Mouse (Mus musculus): ENCODE measurements around the gene Tmem181a.
A peak's percentile ranks its signal among the peaks of the same experiment; 100 is the strongest.
"Not testable (repeated sequence)": the region's sequence is repeated elsewhere in the genome, so short reads cannot be mapped to it uniquely, and the experiment has no call there.

Tmem181a gene

GRCm38 (mm10) chr17:6256400-6257069, at the start of gene Tmem181a:
Tmem181a (plus strand) TSS chr17:6256860.
- DNase-seq, result not testable (repeated sequence)

- no peak for DNase-seq
These were observed 44.9 kb upstream of the Tmem181a start for GRCm38 (mm10) chr17:6211721-6212120.

- DNase-seq, result no peak
These were observed 41.0 kb upstream of the Tmem181a start for GRCm38 (mm10) chr17:6215640-6216039.

GRCm38 (mm10) chr17:6216514-6216913, 40.1 kb upstream of the Tmem181a start:
- DNase-seq, result no peak

- DNase-seq, result not testable (repeated sequence)
These were observed 24.0 kb upstream of the Tmem181a start for GRCm38 (mm10) chr17:6232633-6233032.

GRCm38 (mm10) chr17:6251298-6251697, 5.4 kb upstream of the Tmem181a start:
- DNase-seq, result not testable (repeated sequence)

GRCm38 (mm10) chr17:6257070-6257456, 403 bp downstream of the Tmem181a start:
- DNase-seq, result peak; percentile 83

- peak; percentile 48 for DNase-seq
These were observed 13.5 kb downstream of the Tmem181a start for GRCm38 (mm10) chr17:6269876-6270831.

- not testable (repeated sequence) for DNase-seq
These were observed 14.2 kb downstream of the Tmem181a start for GRCm38 (mm10) chr17:6270840-6271239.

- not testable (repeated sequence) for DNase-seq
These were observed 15.3 kb downstream of the Tmem181a start for GRCm38 (mm10) chr17:6271970-6272369.

- not testable (repeated sequence) for DNase-seq
These were observed 18.0 kb downstream of the Tmem181a start for GRCm38 (mm10) chr17:6274693-6275092.

- DNase-seq, result not testable (repeated sequence)
These were observed 22.5 kb downstream of the Tmem181a start for GRCm38 (mm10) chr17:6279205-6279604.

- not testable (repeated sequence) for DNase-seq
These were observed 23.1 kb downstream of the Tmem181a start for GRCm38 (mm10) chr17:6279772-6280171.

- not testable (repeated sequence) for DNase-seq
These were observed 23.9 kb downstream of the Tmem181a start for GRCm38 (mm10) chr17:6280513-6280912.

GRCm38 (mm10) chr17:6283137-6283536, 26.5 kb downstream of the Tmem181a start:
- DNase-seq, result not testable (repeated sequence)

- DNase-seq, result not testable (repeated sequence)
These were observed 29.5 kb downstream of the Tmem181a start for GRCm38 (mm10) chr17:6286169-6286568.

GRCm38 (mm10) chr17:6289045-6289444, 32.4 kb downstream of the Tmem181a start:
- not testable (repeated sequence) for DNase-seq

GRCm38 (mm10) chr17:6293882-6294281, 37.2 kb downstream of the Tmem181a start:
- not testable (repeated sequence) for DNase-seq

GRCm38 (mm10) chr17:6297060-6297795, 40.6 kb downstream of the Tmem181a start:
- DNase-seq, result peak; percentile 69

- DNase-seq, result peak; percentile 58
These were observed 43.7 kb downstream of the Tmem181a start for GRCm38 (mm10) chr17:6300190-6300863.

GRCm38 (mm10) chr17:6304891-6305290, 48.2 kb downstream of the Tmem181a start:
- not testable (repeated sequence) for DNase-seq

GRCm38 (mm10) chr17:6305656-6306270, 49.1 kb downstream of the Tmem181a start:
- DNase-seq, result not testable (repeated sequence)

Measured in cerebellum, adult 11-12 months (tissue).